Mouse (Mus musculus): ENCODE measurements around the gene Fam83f. TPM values are rescaled to one million over a fixed set of nuclear protein-coding genes. Genes with fewer than 3 reads are reported as not detected.

The Fam83f gene
- polyA plus RNA-seq, 1 experiment from 2014 or later, result 2.9 TPM

- H3K4me3 ChIP-seq (ENCODE audit: low read length), result no peak overlapping the region
- no peak overlapping the region for H3K4me2 ChIP-seq (replicated peaks; ENCODE audit: low read depth, low read length)
- ATAC-seq (ENCODE audit: low FRiP score, low TSS enrichment), result no peak
- WGBS, result 74% methylated on average over 4 of the region's 4 CpGs
- peaks cover 19% of the 10 kb centered on the region for H3K4me1 ChIP-seq (ENCODE audit: control insufficient read depth, insufficient read depth, low read length)
- no peaks in the 10 kb centered on the region for H3K9me3 ChIP-seq (ENCODE audit: control insufficient read depth, low read length)
- H3K9ac ChIP-seq (ENCODE audit: low read depth, low read length), result no peak overlapping the region
- no peaks in the 10 kb centered on the region; the same call in 1 of the 2 replicates for H3K27me3 ChIP-seq (ENCODE audit: control insufficient read depth, insufficient read depth, low read length)
- H3K36me3 ChIP-seq (ENCODE audit: control insufficient read depth, insufficient read depth, low read length), result no peaks in the 10 kb centered on the region
- H3K27ac ChIP-seq (ENCODE audit: low read depth, low read length), result no peak overlapping the region
These were observed 9.8 kb downstream of the Fam83f start for GRCm38 (mm10) chr15:80681466-80681881.

- H3K9me3 ChIP-seq (ENCODE audit: control insufficient read depth, low read length), result no peaks in the 10 kb centered on the region
- no peak overlapping the region for H3K27ac ChIP-seq (ENCODE audit: low read depth, low read length)
- H3K4me2 ChIP-seq (replicated peaks; ENCODE audit: low read depth, low read length), result no peak overlapping the region
- WGBS, result 85% methylated on average over 8 of the region's 8 CpGs
- H3K27me3 ChIP-seq (ENCODE audit: control insufficient read depth, insufficient read depth, low read length), result no peaks in the 10 kb centered on the region; the same call in 1 of the 2 replicates
- no peaks in the 10 kb centered on the region for H3K36me3 ChIP-seq (ENCODE audit: control insufficient read depth, insufficient read depth, low read length)
- ATAC-seq (ENCODE audit: low FRiP score, low TSS enrichment), result no peak
- peaks cover 19% of the 10 kb centered on the region for H3K4me1 ChIP-seq (ENCODE audit: control insufficient read depth, insufficient read depth, low read length)
- H3K4me3 ChIP-seq (ENCODE audit: low read length), result no peak overlapping the region
- no peak overlapping the region for H3K9ac ChIP-seq (ENCODE audit: low read depth, low read length)
These were observed 10.7 kb downstream of the Fam83f start for GRCm38 (mm10) chr15:80682343-80682742.

- no peaks in the 10 kb centered on the region for H3K36me3 ChIP-seq (ENCODE audit: control insufficient read depth, insufficient read depth, low read length)
- H3K4me3 ChIP-seq (ENCODE audit: low read length), result no peak overlapping the region
- WGBS, result 79% methylated on average over 6 of the region's 6 CpGs
- no peaks in the 10 kb centered on the region for H3K9me3 ChIP-seq (ENCODE audit: control insufficient read depth, low read length)
- no peak overlapping the region for H3K9ac ChIP-seq (ENCODE audit: low read depth, low read length)
- peaks cover 19% of the 10 kb centered on the region for H3K4me1 ChIP-seq (ENCODE audit: control insufficient read depth, insufficient read depth, low read length)
- no peak overlapping the region for H3K4me2 ChIP-seq (replicated peaks; ENCODE audit: low read depth, low read length)
- H3K27me3 ChIP-seq (ENCODE audit: control insufficient read depth, insufficient read depth, low read length), result no peaks in the 10 kb centered on the region; the same call in 1 of the 2 replicates
- ATAC-seq (ENCODE audit: low FRiP score, low TSS enrichment), result no peak
- H3K27ac ChIP-seq (ENCODE audit: low read depth, low read length), result 0 out of 2 replicates have a peak overlapping the region, but pooled peaks have one; percentile 24
These were observed 11.5 kb downstream of the Fam83f start for GRCm38 (mm10) chr15:80683151-80683550.

GRCm38 (mm10) chr15:80683990-80684389, 12.3 kb downstream of the Fam83f start:
- no peak overlapping the region for H3K27ac ChIP-seq (ENCODE audit: low read depth, low read length)
- H3K4me1 ChIP-seq (ENCODE audit: control insufficient read depth, insufficient read depth, low read length), result peaks cover 19% of the 10 kb centered on the region
- no peaks in the 10 kb centered on the region; the same call in 1 of the 2 replicates for H3K27me3 ChIP-seq (ENCODE audit: control insufficient read depth, insufficient read depth, low read length)
- H3K9ac ChIP-seq (ENCODE audit: low read depth, low read length), result no peak overlapping the region
- no peak for ATAC-seq (ENCODE audit: low FRiP score, low TSS enrichment)
- 61% methylated on average over 3 of the region's 3 CpGs for WGBS
- H3K36me3 ChIP-seq (ENCODE audit: control insufficient read depth, insufficient read depth, low read length), result no peaks in the 10 kb centered on the region
- H3K4me3 ChIP-seq (ENCODE audit: low read length), result no peak overlapping the region
- no peak overlapping the region for H3K4me2 ChIP-seq (replicated peaks; ENCODE audit: low read depth, low read length)
- no peaks in the 10 kb centered on the region for H3K9me3 ChIP-seq (ENCODE audit: control insufficient read depth, low read length)

- no peak overlapping the region for H3K4me2 ChIP-seq (replicated peaks; ENCODE audit: low read depth, low read length)
- H3K27me3 ChIP-seq (ENCODE audit: control insufficient read depth, insufficient read depth, low read length), result no peaks in the 10 kb centered on the region; the same call in 1 of the 2 replicates
- H3K27ac ChIP-seq (ENCODE audit: low read depth, low read length), result no peak overlapping the region
- H3K4me1 ChIP-seq (ENCODE audit: control insufficient read depth, insufficient read depth, low read length), result peaks cover 14% of the 10 kb centered on the region
- H3K9ac ChIP-seq (ENCODE audit: low read depth, low read length), result no peak overlapping the region
- 11% methylated on average over 8 of the region's 8 CpGs for WGBS
- H3K4me3 ChIP-seq (ENCODE audit: low read length), result no peak overlapping the region
- no peaks in the 10 kb centered on the region for H3K36me3 ChIP-seq (ENCODE audit: control insufficient read depth, insufficient read depth, low read length)
- H3K9me3 ChIP-seq (ENCODE audit: control insufficient read depth, low read length), result no peaks in the 10 kb centered on the region
- peak; percentile 25; the same call in 1 of the 2 replicates for ATAC-seq (ENCODE audit: low FRiP score, low TSS enrichment)
These were observed 13.3 kb downstream of the Fam83f start for GRCm38 (mm10) chr15:80684786-80685602.

- ATAC-seq (ENCODE audit: low FRiP score, low TSS enrichment), result peak; percentile 78
- Histone ChIP-seq H3K4me2 (replicated peaks; ENCODE audit: low read depth, low read length) (no peak overlapping the region), H3K4me3 (ENCODE audit: low read length) (no peak overlapping the region), H3K36me3 (ENCODE audit: control insufficient read depth, insufficient read depth, low read length) (no peaks in the 10 kb centered on the region), H3K9ac (ENCODE audit: low read depth, low read length) (no peak overlapping the region), H3K27ac (ENCODE audit: low read depth, low read length) (no peak overlapping the region), H3K4me1 (ENCODE audit: control insufficient read depth, insufficient read depth, low read length) (peaks cover 10% of the 10 kb centered on the region), H3K27me3 (ENCODE audit: control insufficient read depth, insufficient read depth, low read length) (no peaks in the 10 kb centered on the region; the same call in 1 of the 2 replicates), H3K9me3 (ENCODE audit: control insufficient read depth, low read length) (no peaks in the 10 kb centered on the region)
- WGBS, result 11% methylated on average over 7 of the region's 7 CpGs
These were observed 13.9 kb downstream of the Fam83f start for GRCm38 (mm10) chr15:80685603-80685895.

- Histone ChIP-seq H3K9ac (ENCODE audit: low read depth, low read length) (no peak overlapping the region), H3K4me3 (ENCODE audit: low read length) (no peak overlapping the region), H3K4me2 (replicated peaks; ENCODE audit: low read depth, low read length) (no peak overlapping the region), H3K27me3 (ENCODE audit: control insufficient read depth, insufficient read depth, low read length) (no peaks in the 10 kb centered on the region), H3K4me1 (ENCODE audit: control insufficient read depth, insufficient read depth, low read length) (peaks cover 10% of the 10 kb centered on the region), H3K36me3 (ENCODE audit: control insufficient read depth, insufficient read depth, low read length) (no peaks in the 10 kb centered on the region), H3K27ac (ENCODE audit: low read depth, low read length) (no peak overlapping the region), H3K9me3 (ENCODE audit: control insufficient read depth, low read length) (no peaks in the 10 kb centered on the region)
- WGBS, result 70% methylated on average over 7 of the region's 7 CpGs
- no peak for ATAC-seq (ENCODE audit: low FRiP score, low TSS enrichment)
These were observed 16.9 kb downstream of the Fam83f start for GRCm38 (mm10) chr15:80688536-80688935.

GRCm38 (mm10) chr15:80693492-80693891, 21.8 kb downstream of the Fam83f start:
- no peak overlapping the region for H3K27ac ChIP-seq (ENCODE audit: low read depth, low read length)
- H3K4me3 ChIP-seq (ENCODE audit: low read length), result no peak overlapping the region
- ATAC-seq (ENCODE audit: low FRiP score, low TSS enrichment), result no peak
- no peaks in the 10 kb centered on the region for H3K36me3 ChIP-seq (ENCODE audit: control insufficient read depth, insufficient read depth, low read length)
- H3K27me3 ChIP-seq (ENCODE audit: control insufficient read depth, insufficient read depth, low read length), result no peaks in the 10 kb centered on the region
- H3K4me2 ChIP-seq (replicated peaks; ENCODE audit: low read depth, low read length), result no peak overlapping the region
- WGBS, result 56% methylated on average over 3 of the region's 3 CpGs
- H3K9me3 ChIP-seq (ENCODE audit: control insufficient read depth, low read length), result no peaks in the 10 kb centered on the region
- H3K9ac ChIP-seq (ENCODE audit: low read depth, low read length), result no peak overlapping the region
- no peaks in the 10 kb centered on the region for H3K4me1 ChIP-seq (ENCODE audit: control insufficient read depth, insufficient read depth, low read length)

- WGBS, result 28% methylated on average over 11 of the region's 11 CpGs
- H3K27me3 ChIP-seq (ENCODE audit: control insufficient read depth, insufficient read depth, low read length), result no peaks in the 10 kb centered on the region
- ATAC-seq (ENCODE audit: low FRiP score, low TSS enrichment), result peak; percentile 37; the same call in 1 of the 2 replicates
- no peaks in the 10 kb centered on the region for H3K9me3 ChIP-seq (ENCODE audit: control insufficient read depth, low read length)
- H3K4me2 ChIP-seq (replicated peaks; ENCODE audit: low read depth, low read length), result no peak overlapping the region
- no peaks in the 10 kb centered on the region for H3K36me3 ChIP-seq (ENCODE audit: control insufficient read depth, insufficient read depth, low read length)
- no peak overlapping the region for H3K27ac ChIP-seq (ENCODE audit: low read depth, low read length)
- H3K4me1 ChIP-seq (ENCODE audit: control insufficient read depth, insufficient read depth, low read length), result no peaks in the 10 kb centered on the region
- H3K9ac ChIP-seq (ENCODE audit: low read depth, low read length), result no peak overlapping the region
- no peak overlapping the region for H3K4me3 ChIP-seq (ENCODE audit: low read length)
These were observed 22.7 kb downstream of the Fam83f start for GRCm38 (mm10) chr15:80694125-80694910.
